Mouse (Mus musculus) fibroblast of lung, adult 2 months (primary cell): ENCODE data around the gene Acsf3.

Experiments used
- DNase-seq: peaks from one replicate; pipeline ENCODE4 v3.0.0-alpha.2; 2011; ENCODE audit warnings: low read depth

Gene Acsf3

GRCm38 (mm10) chr8:122775285-122776155, at the start of gene Acsf3:
TSS of gene Acsf3 (plus strand) at chr8:122775486.
- peak; percentile 11 for DNase-seq

DNA sequence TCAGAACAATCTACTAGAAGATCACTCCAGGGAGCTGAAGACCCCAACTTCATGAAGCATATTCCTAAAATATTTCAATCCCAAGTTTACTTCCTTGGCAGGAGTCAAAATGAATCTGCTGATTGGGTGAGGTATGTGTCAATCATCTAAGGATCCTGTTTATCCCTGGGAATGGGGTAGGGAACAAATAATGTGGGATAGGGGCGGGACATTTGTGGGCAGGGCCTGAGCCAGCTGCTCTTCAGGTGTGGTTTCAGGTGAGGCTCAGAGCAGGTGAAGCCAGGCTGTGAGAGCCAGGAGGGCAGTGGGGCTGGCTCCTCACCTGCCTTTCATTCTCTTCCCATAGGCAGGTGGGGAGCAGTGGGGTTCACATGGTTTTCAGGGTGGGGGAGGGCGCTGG, 48.5 kb upstream of the Acsf3 start:
- no peak for DNase-seq

DNA sequence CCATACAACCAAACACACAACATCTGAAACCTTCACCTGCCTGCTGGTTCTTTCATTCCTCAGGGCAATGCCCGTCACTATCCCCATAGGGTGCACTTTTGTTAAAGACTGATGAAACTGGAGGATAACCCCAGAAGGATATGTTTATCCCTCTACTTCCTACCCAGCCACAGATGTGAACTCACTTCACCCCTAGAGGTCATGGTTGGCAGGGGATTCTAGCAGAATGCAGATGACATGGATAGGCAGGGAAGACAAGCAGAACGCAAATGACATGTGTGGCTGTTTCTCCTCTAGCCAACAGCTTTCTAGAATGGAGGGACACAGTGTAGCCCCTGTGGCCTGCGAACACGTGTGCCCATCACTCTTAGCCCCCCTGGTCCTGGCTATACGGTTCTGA, 47.9 kb upstream of the Acsf3 start:
- DNase-seq: no peak

DNA sequence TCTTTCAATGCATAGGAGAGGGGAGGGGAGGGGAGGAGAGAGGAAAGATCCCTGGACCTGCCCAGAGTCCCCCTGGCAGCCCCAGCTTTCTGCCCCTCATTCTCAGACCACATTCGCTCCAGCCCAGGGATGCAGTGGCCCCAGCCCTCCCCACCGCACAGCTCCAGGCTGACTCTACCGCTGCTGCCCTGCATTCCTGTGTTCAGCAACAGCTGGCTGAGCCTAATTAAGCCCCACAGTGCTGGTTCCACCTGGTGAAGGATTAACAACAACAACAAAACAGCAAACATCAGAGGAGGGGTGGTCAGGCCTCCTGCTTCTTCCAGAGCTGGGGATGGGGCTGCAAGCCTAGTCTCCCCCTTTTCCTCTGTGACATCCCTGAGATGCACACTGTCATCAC, 46.7 kb upstream of the Acsf3 start:
- no peak for DNase-seq

DNA sequence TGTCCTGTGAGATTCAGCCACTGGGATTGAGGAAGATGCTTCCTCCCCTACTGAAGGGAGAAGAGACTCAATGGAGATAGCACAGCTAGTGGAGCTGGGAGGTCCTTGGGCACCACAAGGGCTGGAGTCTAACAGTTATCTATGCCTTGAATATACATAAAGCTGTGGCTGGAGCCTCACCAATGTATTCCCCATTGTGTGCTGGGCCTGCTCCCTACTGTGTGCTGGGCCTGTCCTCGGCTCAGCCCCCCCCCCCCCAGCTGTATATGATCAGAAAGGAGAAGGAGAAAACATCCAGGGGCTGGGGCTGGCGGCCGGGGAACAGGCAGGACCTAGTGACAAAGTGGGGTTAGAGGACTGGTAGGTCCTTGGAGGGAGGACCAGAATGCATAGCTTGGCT, 40.2 kb upstream of the Acsf3 start:
- no peak for DNase-seq

GRCm38 (mm10) chr8:122735542-122736473, 39.5 kb upstream of the Acsf3 start:
- DNase-seq: no peak

DNA sequence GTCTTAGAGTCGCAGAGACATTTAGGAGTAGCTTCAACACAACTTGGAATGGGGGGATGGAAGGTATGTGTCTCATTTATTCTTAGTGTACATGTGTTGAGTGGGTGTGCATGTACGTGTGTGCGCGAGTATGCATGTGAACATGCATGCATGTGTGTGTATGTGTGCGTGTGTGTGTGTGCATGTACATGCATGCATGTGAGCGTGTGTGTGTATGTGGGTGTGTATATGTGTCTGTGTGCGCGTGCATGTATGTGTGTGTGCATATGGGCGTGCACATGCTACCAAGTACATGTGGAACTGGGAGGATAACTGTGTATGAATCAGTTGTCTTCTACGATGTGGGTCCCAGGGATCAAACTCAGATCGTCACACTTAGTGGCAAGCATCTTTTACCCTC, 38.7 kb upstream of the Acsf3 start:
- DNase-seq: no peak

DNA sequence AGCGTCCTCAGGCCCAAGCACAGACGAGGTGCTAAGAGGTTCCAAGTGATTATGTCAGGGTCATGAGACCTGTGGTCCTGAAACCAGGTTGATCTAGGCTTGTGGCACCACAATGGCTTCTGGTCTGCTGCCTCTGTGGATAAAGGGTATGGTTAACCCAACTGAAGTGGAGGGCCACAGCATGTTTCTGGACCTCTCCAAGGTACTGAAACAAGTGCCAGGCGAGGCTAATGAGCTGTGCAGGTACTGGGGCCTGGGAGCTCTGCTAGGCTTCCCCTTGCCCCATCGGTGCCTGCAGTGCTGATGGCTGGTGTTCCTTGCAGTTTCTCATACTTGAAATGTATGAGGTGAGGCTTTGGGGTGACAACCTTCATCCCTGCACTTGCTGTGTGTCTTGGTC, 38.2 kb upstream of the Acsf3 start:
- no peak for DNase-seq

GRCm38 (mm10) chr8:122737886-122738285, 37.4 kb upstream of the Acsf3 start:
- no peak for DNase-seq

- DNase-seq: no peak
These were observed 36.1 kb upstream of the Acsf3 start for GRCm38 (mm10) chr8:122739102-122739725.

GRCm38 (mm10) chr8:122742471-122742870, 32.8 kb upstream of the Acsf3 start:
- no peak for DNase-seq

DNA sequence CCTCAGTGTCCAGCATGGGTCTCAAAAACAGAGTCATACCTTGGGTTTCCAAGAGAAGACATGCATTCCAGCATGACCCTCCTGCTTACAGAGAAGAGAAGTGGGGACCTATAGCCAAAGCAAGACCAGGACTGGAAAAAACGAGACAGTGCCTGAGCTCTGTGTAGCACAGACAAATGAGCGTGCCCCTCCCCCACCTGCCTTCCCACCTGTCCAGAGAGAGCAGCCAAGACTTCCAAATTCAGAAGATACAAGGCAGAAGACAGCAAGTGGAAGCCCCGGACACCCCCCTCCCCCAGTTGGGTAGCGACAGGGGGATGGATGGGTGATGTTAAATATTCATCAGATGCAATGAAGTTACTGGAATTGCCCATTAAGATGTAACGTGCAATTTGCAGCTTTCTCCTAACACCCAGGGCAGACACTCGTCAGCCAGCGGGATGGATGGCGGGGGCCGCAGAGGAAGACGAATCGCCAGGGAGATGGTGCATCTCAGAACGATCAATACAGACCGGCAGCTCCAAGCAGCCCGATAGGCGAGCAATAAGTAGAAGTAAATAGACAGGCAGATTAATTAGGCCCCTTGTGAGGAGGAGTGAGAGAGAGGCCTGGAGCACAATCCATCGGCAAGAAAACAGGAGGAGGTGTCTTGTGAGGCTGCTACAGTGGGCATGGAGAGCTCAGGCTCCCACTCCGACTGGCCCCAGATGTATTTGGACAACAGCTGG, 30.1 kb upstream of the Acsf3 start:
- no peak for DNase-seq

- no peak for DNase-seq
These were observed 29.5 kb upstream of the Acsf3 start for GRCm38 (mm10) chr8:122745750-122746275.

DNA sequence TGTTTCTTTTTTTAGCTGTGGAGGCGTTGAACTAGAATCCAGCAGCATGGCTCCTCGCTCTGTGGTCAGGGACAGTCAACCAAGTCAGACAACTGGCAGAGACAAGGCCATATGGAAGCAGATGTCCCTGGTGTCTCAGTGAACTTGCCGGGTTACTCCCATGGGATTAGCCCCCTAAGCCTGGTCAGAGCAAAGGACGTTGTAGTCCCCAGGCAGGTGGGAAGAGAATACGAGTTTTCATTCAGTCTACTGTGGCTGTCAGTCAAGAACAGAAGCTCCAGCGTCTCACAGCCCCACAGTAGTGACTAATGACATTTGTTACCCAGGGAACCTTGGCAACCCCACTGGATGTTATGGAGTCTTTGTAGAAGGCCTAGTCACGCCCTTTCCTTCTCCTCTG, 28.8 kb upstream of the Acsf3 start:
- DNase-seq: no peak

DNA sequence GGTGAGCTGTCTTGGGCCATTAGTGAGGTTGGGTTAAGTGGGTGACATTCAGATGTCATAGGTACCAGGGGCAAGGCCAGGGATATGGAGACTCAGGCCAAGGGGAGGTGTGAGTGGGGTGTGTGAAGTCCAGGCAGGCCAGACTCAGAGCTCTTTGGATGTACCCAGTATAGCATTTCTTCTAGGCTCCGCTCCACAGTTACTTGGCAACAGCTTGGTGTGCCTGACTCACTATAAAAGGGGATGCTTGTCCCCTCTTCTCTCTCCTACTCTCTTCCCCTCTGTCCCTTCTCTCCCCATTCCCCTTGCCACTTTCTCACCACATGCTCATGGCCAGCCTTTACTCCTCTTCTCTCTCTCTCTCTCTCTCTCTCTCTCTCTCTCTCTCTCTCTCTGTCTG, 27.5 kb upstream of the Acsf3 start:
- no peak for DNase-seq

DNA sequence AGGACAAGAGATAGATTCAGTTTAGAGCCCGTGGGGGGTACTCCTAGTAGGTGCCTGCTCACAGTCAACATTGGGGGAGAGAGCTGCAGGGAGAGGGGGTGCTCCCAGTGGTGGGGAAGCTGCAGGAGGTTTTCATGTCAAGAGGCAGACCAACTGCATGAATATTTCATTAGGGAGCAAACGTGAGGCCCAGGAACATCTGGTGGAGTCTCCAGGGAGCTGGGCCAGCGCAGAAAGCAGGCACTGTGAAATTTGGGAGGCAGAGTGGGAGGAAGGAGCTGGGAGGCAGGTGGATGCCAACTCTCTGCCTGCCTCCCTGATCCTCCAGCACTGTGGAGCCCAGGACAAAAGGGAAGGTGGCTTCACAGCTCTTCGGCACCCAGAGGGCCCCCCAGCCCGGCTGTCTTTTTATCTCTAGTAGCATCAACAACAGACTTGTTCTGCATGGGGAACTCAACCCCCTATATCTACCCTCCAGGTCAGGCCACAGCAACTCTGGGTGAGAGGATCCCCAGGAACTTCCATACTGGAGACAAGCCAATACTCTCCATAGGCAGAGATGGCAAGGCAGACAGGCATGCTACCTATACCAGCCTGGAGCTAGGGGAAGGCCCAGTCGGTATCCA, 25.8 kb upstream of the Acsf3 start:
- DNase-seq: no peak

DNA sequence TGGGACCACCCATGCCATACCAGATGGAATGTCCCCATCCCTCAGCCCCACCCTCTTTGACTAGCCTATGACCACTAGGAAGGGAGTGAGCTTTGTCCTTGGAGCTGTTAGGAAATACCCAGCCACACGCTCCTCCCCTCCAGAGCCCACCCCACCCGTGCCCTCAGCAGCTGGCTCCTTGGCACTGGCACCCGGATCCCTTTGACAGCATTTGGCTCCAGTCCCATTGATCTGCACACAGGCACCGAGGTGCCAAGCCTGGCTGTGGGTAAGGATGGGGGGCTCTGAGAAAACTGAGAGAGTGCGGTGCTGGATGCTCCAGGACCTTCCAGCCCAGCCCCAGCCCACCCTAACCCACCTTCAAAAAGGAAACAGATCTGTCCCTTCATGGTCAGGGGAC, 23.9 kb upstream of the Acsf3 start:
- no peak for DNase-seq

GRCm38 (mm10) chr8:122752111-122752721, 23.1 kb upstream of the Acsf3 start:
- DNase-seq: no peak

DNA sequence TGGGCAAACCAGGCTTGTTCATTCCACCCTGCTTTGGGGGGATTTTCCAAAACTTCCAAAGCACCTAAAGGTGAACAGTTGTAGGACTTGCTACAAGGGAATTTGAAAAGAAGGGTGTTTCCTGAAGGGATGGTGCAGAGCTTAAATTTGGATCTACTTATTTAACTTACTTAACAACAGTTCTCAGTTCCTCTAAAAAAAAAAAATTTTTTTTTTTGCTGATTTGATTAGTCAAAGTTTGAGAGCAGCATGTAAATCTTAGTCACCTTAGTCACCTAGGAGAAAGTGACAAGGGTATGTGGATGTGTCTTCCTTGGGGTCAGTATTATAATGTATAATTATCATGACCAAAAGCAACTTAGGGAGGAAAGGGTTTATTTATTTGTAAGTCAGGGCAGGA, 16.7 kb upstream of the Acsf3 start:
- no peak for DNase-seq

DNA sequence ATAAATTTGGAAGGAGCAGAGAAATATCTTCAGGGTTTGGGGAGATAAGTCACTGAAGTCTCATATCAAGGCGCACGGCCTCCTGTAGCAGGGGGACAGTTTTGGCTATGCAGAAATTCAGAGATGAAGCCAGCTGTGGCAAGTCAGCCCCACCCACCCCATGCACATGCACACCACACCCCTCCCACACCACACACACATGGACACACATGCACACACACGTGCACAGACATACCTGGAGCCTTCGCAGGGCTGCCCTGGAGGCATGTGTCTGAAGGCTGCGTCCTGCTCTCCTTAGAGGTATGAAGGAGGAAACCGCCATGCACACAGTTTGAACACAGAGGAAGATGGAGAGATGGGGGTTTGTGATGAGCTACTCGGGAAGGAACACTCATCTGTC, 15.2 kb upstream of the Acsf3 start:
- no peak for DNase-seq

- DNase-seq: no peak
These were observed 14.2 kb upstream of the Acsf3 start for GRCm38 (mm10) chr8:122761109-122761508.
